Mouse (Mus musculus) macrophage (primary cell): ENCODE measurements around the gene Eml4. TPM values are rescaled to one million over a fixed set of nuclear protein-coding genes. Genes with fewer than 3 reads are reported as not detected.

Source experiments
- H3K27ac ChIP-seq: fragments of 350-480 bp; formaldehyde crosslinking; 2 replicates; pipeline ENCODE4 v1.9.0; 2021
- H3K36me3 ChIP-seq: fragments of 350-480 bp; formaldehyde crosslinking; 2 replicates; pipeline ENCODE4 v1.9.0; 2021; ENCODE audit errors: inconsistent target
- H3K4me3 ChIP-seq: fragments of 350-480 bp; formaldehyde crosslinking; 2 replicates; pipeline ENCODE4 v1.9.0; 2021; ENCODE audit errors: inconsistent target
- H3K79me2 ChIP-seq: fragments of 350-480 bp; formaldehyde crosslinking; 2 replicates; pipeline ENCODE4 v1.9.0; 2021; ENCODE audit errors: inconsistent target
- WGBS: methylation state at CpG from one replicate; pipeline ENCODE4 v1.1.7; 2026; ENCODE audit warnings: inconsistent platforms; ENCODE audit not compliant: missing documents; 5-methylcytosine and 5-hydroxymethylcytosine counted together
- polyA plus RNA-seq: library from polyadenylated mRNA; stranded (reverse); fragments of 250-400 nt; gene quantifications from 3 replicates; pipeline ENCODE4 v1.2.4, GENCODE M21; 2018; ENCODE audit warnings: inconsistent platforms
- total RNA-seq, 78 experiments: library from RNA; depleted of rRNA; stranded (reverse); fragments of 250-400 nt; gene quantifications; 1 replicate in 9 of 78; 2 replicates in 24 of 78; 3 replicates in 43 of 78; 4 replicates in 2 of 78; pipeline ENCODE4 v1.2.4; 2018; ENCODE audit warnings: inconsistent platforms in 56 of 78

Gene Eml4
- total RNA-seq (2018; cell fraction: chromatin; rRNA removed): 10 to 100 TPM; 25.9 to 51.5 (median 42.5) TPM
- 10 to 100 TPM in 24 of 26 experiments, 1 to 10 TPM in 2; 9.3 to 18.3 (median 12.9) TPM for total RNA-seq (2018; cell fraction: cytosol; rRNA removed)
- total RNA-seq (2018; cell fraction: nucleus; rRNA removed): 10 to 100 TPM; 18.2 to 45.5 (median 30.2) TPM
- 12.7 to 14.7 TPM (median 12.8 TPM) in 3 replicates for polyA plus RNA-seq

DNA sequence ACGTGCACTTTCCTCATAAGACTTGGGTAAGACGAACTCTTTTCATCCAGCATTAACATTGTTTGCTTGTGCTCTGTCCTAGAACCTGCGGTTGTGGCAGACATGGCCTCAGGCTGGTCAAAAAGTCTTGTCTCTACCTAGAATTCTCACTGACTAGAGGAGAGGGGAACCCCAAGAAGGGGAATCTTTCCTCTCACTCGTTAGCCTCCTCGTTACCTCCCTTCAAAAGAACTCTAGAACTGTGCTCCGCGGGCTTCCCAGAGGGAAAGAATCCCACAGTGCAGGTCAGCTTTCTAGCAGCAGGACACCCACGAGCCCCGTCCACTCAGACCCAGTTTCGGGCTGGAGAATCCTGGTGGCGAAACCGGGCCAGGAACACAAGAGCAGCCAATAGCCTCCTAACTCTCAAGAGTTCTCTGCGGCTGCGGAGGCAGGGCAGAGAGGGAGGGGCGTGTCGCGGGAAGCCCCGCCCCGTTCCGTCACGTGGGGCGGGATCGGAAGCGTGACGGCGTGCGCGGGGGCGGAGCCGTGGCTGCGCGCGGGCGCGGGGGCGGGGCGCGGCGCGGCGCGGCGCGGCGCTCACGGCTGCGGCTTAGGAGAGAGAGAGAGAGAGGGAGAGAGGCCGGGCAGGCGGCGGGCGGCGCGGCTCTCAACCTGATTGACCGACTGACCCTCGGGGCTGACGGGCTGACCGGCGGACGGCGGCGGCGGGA, at the start of gene Eml4:
Gene Eml4, plus strand, starts transcription at position 553 of the 713 bp plus-strand sequence.
- 7% methylated on average over 36 of the region's 62 CpGs for WGBS
- Histone ChIP-seq H3K36me3 (no peaks in the 10 kb centered on the region), H3K4me3 (peak within 1 kb of the TSS; percentile 61), H3K79me2 (peaks cover 43% of the 10 kb centered on the region), H3K27ac (peak within 1 kb of the TSS; percentile 60)

DNA sequence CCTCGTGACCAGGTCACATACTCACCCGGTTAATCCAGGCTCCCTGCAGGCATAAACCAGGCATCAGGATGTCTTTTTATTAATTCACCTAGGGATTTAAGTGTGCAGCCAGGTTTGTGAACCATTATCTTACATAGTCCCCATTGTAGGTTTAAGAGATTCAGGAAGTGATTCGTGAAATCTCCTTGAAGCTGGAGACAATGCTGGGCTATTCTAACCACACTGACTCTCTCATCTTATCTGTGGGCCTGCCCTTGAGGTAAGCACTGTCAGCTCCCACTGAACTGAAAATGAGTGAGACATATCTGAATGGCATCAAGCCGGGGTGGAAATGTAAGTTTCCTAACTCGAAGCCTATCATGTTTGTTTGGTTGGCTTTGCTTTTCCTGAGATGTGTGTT, 49.3 kb upstream of the Eml4 start:
- WGBS: 78% methylated on average over 5 of the region's 5 CpGs
- no peaks in the 10 kb centered on the region for H3K79me2 ChIP-seq
- no peaks in the 10 kb centered on the region for H3K36me3 ChIP-seq
- no peak overlapping the region for H3K4me3 ChIP-seq
- no peak overlapping the region for H3K27ac ChIP-seq

DNA sequence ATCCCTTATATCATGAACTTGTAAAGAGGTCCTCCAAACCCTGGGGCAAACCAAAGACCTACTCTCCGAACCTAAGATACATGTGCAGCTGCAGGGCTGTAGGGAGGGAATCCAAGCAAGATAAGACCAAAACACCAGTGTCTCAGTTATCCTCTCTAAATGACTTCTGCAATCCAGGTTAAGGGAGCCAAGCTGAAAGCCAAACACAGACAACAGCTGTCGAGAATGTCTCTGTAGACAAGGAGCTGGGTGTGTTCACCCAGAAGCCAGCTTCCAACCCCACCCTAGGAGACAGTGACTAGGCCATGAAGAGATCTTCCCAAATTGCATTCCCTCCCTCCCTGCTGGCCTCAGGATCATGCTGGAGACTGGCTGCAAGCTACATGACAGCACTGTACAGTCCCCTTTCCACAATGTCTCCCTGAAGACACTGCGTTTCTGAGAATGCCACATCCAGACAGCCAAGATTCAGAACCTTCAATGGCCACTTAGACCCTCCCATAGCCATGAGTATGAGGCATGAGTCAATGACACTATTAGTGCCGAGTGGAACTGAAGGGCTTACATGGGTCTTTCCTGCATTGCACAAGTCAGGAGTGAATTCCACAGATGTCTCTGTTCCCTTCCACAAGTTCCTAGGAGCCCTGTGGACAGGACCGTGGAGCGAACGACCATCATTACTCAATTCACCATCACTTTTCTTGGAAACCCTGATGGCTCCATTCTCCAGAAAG, 46.5 kb upstream of the Eml4 start:
- Histone ChIP-seq H3K4me3 (no peak overlapping the region), H3K36me3 (no peaks in the 10 kb centered on the region), H3K79me2 (no peaks in the 10 kb centered on the region), H3K27ac (no peak overlapping the region)
- 86% methylated on average over 7 of the region's 7 CpGs for WGBS

DNA sequence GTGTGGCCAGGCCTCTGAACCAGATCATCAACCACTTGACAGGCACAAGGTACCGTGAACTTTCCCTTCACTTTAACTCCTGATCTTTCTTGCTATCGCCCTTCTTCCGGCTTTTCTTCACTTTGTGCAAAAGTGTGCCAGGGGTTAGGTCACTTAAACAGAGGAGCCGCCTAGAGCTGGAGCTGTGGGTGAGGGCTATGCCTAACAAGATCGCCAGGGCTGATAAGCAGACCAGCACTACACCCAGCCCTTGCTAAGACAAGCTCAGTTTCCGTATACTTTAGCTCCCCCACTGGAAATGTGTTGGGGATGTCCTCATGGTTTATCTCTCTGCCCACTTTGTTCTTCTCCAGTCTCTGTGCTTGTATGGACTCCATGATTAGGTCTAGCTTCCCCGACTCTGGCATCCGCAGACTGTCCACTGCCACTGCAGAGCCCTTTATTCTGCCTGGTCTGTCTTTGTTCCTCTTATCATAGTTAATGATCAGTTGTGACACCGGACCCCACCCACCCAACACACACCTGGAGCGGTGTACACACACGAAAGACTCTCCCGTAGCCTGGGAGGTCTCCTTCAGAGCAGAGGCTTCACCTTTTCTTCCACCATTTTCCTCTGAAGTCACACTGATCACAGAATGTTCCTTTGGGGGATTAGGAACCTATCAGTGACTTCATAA, 43.6 kb upstream of the Eml4 start:
- Histone ChIP-seq H3K79me2 (no peaks in the 10 kb centered on the region), H3K27ac (no peak overlapping the region), H3K4me3 (no peak overlapping the region), H3K36me3 (no peaks in the 10 kb centered on the region)
- 62% methylated on average over 12 of the region's 12 CpGs for WGBS

DNA sequence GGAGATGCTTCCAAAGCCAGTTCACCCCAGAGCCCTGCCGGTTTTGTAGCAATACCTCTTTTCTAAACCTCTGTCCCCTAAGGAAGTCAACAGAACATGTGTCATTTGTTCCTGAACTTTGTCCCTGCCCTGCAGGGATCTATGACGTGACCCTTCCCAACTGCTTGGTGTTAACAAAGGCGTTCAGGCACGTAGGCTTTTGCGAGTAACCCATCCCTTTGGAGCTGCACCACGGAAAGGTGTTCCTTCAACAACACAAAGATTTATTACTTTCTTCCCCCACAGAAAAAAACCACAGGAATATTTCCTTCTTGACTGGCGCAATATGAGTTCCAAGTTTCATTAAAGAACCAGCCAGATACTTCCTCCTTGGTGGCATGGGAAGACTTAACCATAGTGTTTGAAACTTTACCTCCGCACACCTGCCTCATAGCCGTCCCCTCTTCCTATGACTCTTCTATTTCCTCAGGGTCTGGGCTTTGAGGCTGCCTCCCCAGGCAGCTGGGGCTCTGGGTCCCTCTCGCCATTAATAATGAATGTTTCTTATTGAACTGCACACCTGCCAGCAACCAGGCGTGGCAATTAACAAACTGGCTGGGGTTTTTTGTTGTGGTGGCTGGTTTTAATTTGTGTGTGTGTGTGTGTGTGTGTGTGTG, 43.0 kb upstream of the Eml4 start:
- Histone ChIP-seq H3K36me3 (no peaks in the 10 kb centered on the region), H3K27ac (no peak overlapping the region), H3K4me3 (no peak overlapping the region), H3K79me2 (no peaks in the 10 kb centered on the region)
- 11% methylated on average over 11 of the region's 11 CpGs for WGBS

DNA sequence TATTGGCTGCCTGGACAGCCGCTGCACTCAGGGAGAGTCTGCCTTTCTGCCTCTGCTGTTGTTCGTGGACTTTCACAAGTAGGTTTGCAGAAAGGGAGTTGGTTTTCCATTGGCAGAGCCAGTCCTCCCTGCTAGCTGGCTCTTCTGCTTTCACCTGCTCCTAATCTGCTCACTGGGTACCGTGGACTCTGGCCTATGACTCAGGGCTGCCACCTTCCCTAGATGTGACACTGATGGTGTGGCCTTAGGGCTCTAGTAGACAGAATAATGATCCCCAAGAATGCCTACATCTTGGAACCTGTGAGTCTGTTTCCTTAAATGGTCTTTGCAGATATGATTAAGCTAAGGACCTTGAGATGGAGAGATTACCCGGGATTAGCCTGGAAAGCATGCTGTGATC, 42.3 kb upstream of the Eml4 start:
- H3K4me3 ChIP-seq: no peak overlapping the region
- WGBS: 71% methylated on average over 4 of the region's 4 CpGs
- no peaks in the 10 kb centered on the region for H3K36me3 ChIP-seq
- H3K79me2 ChIP-seq: no peaks in the 10 kb centered on the region
- H3K27ac ChIP-seq: no peak overlapping the region

GRCm38 (mm10) chr17:83309243-83309642, 41.5 kb upstream of the Eml4 start:
- Histone ChIP-seq H3K79me2 (no peaks in the 10 kb centered on the region), H3K36me3 (no peaks in the 10 kb centered on the region), H3K4me3 (no peak overlapping the region), H3K27ac (no peak overlapping the region)
- 86% methylated on average over 1 of the region's 1 CpGs for WGBS

DNA sequence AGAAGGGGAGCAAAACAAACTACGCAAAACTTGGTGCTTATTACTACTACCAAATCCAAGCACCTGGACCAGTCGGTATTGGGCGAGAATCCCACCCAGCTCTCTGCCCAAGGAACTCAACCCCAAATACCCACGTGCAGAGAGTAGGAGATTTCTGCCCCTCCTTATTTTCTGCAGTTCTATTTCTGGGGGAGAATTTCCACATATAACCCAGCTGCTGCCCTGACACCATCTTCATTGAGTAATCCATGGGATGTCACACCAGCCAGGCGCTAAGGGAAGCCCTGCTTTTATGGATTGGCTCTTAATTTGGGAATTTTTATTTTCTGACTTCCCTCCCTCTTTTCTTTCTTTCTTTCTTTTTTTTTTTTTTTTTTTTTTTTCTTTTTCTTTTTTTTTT, 38.9 kb upstream of the Eml4 start:
- 65% methylated on average over 5 of the region's 5 CpGs for WGBS
- no peaks in the 10 kb centered on the region for H3K79me2 ChIP-seq
- no peaks in the 10 kb centered on the region for H3K36me3 ChIP-seq
- H3K4me3 ChIP-seq: no peak overlapping the region
- H3K27ac ChIP-seq: no peak overlapping the region

DNA sequence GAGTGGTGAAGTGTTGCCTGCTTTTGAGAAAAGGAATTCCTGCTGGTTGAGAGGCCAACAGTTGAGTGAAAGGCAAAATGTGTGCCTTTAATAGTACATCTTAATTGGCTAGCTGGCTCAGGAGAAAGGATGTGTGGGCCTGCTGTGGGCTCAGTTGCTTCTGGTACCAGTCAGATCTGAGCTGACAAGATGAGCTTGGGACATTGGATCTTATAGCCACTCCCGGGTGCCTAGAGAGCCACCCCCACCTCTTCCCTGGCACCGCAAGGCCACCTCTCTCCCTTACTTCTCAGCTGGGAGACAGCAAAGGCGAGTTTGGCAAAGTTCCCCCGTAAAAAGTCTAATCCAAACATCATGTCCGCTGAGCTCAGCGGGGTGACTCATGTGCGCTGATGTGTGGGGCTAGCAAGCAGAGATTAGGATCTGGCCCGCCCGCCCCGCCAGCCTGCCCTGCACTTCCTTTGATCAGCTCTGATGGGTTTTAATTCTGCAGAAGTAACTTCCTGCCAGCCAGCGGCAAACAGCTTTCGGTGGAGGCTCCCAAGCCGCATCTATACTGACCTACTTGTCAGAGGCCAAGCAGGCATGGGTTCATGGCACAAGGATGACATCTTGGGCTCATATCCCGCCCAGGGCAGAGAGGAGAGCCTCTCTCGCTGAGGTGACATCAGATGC, 38.4 kb upstream of the Eml4 start:
- Histone ChIP-seq H3K79me2 (no peaks in the 10 kb centered on the region), H3K27ac (peak overlapping the region; percentile 42), H3K36me3 (no peaks in the 10 kb centered on the region), H3K4me3 (no peak overlapping the region)
- 6% methylated on average over 15 of the region's 15 CpGs for WGBS

- no peak overlapping the region for H3K27ac ChIP-seq
- no peak overlapping the region for H3K4me3 ChIP-seq
- H3K79me2 ChIP-seq: no peaks in the 10 kb centered on the region
- WGBS: 77% methylated on average over 8 of the region's 8 CpGs
- no peaks in the 10 kb centered on the region for H3K36me3 ChIP-seq
Observed at GRCm38 (mm10) chr17:83313046-83313689, 37.6 kb upstream of the Eml4 start.

DNA sequence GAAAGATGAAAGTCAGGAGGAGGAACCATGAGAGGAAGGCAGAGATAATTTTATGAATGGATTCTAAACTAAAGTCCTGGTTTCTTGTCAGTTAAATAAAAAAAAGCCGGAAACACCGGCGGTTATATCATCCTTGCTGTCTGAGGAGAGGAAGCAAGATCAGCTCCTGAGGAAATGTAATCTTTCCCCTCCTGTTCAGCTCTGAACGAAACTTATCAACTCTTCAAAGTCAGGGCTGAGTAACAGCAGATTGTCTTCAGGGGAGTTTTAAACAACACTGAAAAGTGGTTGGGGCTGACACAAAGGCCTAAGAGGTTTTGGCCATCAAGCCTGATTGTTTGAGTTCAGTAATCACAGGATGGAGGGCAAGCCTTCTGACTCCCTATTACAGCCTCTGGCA, 35.3 kb upstream of the Eml4 start:
- Histone ChIP-seq H3K27ac (0 out of 2 replicates have a peak overlapping the region, but pooled peaks have one; percentile 8), H3K79me2 (no peaks in the 10 kb centered on the region), H3K36me3 (no peaks in the 10 kb centered on the region), H3K4me3 (no peak overlapping the region)
- WGBS: 35% methylated on average over 4 of the region's 4 CpGs

DNA sequence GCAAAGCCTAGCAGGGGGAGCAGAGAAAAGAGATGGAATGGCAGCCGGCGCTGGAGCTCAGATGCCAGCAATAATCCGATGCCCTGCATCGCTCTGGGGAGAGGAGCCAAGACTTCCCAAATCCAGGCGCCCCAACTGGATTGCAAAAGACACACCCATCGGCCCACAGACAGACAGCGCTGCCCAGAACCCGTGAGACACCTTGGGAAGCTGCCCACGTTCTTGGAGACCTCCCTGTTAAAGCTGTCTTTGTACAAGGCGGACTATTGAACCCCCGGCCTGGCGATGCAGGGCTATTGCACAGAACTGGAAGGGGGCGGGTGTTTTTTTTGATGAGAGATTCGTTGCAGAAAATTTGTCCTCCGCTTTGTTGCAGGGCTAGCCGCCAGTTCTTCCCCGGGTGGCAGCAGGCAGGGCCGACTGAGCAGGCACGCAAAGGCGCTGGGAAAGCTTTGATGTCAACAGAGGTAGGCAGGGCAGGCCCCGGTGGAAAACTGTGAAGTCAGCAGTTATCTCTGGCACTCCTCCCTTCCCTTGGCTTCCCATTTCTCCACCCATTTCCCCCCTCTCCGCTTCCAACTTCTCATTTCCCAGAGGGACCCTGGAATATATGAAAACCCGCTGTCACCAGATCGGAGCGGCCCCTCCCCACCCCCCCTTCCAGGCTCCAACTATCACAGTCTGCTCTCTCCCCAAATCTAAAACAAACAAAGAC, 28.0 kb upstream of the Eml4 start:
- 82% methylated on average over 24 of the region's 25 CpGs for WGBS
- Histone ChIP-seq H3K79me2 (no peaks in the 10 kb centered on the region), H3K4me3 (no peak overlapping the region), H3K27ac (no peak overlapping the region), H3K36me3 (no peaks in the 10 kb centered on the region)
